Mouse (Mus musculus): ENCODE measurements around the gene Diablo. TPM values are rescaled to one million over a fixed set of nuclear protein-coding genes. Genes with fewer than 3 reads are reported as not detected.
A peak's percentile ranks its signal among the peaks of the same experiment; 100 is the strongest.

Diablo gene
- polyA plus RNA-seq, 1 experiment from 2014 or later, result 148 TPM

DNA sequence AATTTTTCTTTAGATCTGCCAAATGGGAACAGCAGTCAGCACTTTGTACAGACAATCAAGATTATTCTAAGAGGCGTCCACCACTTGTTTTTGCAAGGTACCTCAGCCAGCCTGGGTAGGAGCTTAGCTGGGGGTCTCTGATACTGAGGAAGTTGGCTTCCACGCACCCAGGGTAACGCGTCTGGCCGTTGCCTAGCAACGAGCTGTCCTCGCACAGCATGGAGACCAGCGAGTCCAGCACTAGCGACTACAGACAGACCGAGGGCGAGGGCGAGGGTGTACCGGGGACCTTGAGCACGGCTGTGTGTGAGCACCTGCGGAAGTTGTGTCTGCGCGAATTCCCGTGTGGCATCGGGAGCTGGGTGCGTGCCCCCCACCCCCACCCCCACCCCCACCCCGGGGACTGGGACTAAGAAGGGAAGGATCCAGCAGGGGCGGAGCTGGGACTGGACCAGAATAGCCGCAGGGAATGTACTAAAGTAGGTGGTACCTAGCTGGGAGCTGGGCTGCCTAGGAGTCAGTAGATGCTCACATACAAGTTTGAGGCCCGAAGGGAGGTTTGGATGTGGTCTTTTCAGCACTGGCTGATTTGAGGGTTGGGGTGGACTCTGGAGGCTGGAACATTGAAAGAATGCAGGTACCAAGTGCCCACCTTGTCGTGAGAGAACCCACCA, 34.7 kb downstream of the Diablo start, which contains the start of the genes Lrrc43 and Il31:
TSS of gene Lrrc43 (plus strand) at position 194 of the 674 bp plus-strand sequence.
TSS of gene Il31 (minus strand) at position 378 of the 674 bp plus-strand sequence.
- WGBS, result 9% methylated on average over 25 of the region's 25 CpGs
- H3K4me1 ChIP-seq, result peaks cover 14% of the 10 kb centered on the region
- no peak within 1 kb of the TSS for H3K27ac ChIP-seq
- no peaks in the 10 kb centered on the region for H3K36me3 ChIP-seq (replicated peaks)
- H3K27me3 ChIP-seq (ENCODE audit: poor library complexity, severe bottlenecking), result peaks cover 3% of the 10 kb centered on the region; the same call in 1 of the 2 replicates
- H3K4me3 ChIP-seq, result peak within 1 kb of the TSS; percentile 48
- peak; percentile 43 for DNase-seq (ENCODE audit: extremely low spot score, low spot score)
- no peaks in the 10 kb centered on the region for H3K9me3 ChIP-seq

DNA sequence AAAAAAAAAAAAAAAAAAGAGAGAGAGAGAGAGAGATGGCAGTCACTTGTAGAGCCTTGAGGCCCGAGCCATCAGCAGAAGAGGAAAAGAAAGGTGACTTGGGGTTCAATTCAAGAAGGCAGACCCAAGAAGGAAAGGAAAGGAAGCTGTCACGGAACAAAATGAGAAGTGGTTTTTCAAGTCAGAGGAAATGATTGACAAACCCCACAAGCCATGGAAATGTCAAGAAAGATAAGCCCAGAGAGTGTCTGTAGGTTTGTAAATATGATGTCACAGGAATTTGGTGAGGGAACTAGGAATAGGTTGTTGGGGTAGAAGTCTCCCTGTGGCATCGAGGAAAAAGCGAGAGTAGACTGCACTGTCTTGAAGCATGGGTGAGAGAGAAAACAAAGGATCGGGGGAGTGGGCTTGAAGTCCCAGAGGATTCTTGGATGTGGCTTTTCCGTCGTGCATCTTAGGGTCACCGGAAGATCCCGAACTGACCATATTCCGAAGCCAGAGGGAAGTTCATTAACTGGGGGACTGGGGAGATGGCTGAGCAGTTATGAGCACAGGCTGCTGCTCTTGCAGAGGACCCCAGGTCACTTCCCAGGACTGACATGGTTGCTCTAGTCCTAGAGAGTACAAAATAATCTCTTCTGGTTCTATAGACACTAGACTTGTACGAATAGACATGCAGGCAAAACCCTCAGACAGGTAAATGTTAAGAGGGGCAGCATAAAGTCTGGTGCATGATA, 36.1 kb downstream of the Diablo start:
- Histone ChIP-seq H3K4me1 (peaks cover 14% of the 10 kb centered on the region), H3K27ac (no peak overlapping the region), H3K9me3 (no peaks in the 10 kb centered on the region), H3K27me3 (ENCODE audit: poor library complexity, severe bottlenecking) (peaks cover 3% of the 10 kb centered on the region; the same call in 1 of the 2 replicates), H3K36me3 (replicated peaks) (no peaks in the 10 kb centered on the region), H3K4me3 (no peak overlapping the region)
- no peak for DNase-seq (ENCODE audit: extremely low spot score, low spot score)
- 87% methylated on average over 11 of the region's 11 CpGs for WGBS

DNA sequence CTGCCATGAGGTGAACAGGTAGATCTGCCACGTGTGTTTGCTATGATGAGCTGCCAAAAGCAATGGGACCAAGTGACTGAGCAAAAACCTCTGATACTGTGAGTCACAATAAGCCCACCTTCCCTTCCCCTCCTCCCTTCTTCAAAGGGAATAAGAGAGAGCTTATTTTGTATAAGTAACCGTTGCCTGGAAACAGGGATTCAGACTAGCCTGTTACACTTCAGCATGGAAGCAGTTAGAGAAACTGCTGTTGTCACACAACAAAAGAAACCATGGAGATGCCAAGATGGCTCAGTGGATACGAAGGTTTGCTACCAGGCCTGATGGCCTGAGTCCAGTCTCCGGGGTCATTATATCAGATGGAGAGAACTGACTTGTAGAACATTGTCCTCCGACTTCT, 50.2 kb downstream of the Diablo start:
- no peak for DNase-seq (ENCODE audit: extremely low spot score, low spot score)
- Histone ChIP-seq H3K27ac (no peak overlapping the region), H3K4me3 (no peak overlapping the region), H3K27me3 (ENCODE audit: poor library complexity, severe bottlenecking) (no peaks in the 10 kb centered on the region), H3K36me3 (replicated peaks) (no peaks in the 10 kb centered on the region), H3K4me1 (no peaks in the 10 kb centered on the region; the same call in 1 of the 2 replicates), H3K9me3 (no peaks in the 10 kb centered on the region)
- 79% methylated on average over 5 of the region's 5 CpGs for WGBS

DNA sequence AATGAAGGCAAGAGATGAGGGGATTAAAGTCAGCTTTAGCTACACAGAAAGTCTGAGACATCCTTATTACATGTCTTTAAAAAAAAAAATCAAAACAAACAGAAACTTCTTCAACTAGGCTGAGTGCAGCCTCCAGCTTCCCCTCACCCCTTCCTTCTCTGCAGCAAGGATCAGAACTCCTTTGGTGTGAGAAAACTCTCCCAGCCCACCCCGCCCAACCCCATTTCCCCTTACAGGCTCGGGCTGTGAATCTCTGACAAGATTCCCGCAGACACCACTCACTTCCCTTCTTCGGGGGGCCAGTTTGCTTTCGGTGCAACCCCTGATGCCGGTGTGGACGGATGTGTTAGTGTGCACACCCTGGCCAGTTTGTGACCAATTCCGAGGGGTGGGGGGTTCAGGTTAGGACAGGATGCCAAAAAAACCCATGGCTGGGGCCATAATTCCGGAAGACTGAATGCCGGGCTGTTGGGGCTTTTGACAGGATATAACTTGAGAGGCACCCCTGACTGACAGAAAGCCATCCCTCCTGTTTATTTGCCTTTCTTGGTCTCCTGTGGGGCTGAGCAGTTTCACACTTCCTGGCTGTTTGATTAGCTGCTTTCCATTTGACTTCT, 53.1 kb downstream of the Diablo start:
- H3K4me3 ChIP-seq, result no peak overlapping the region
- no peaks in the 10 kb centered on the region for H3K9me3 ChIP-seq
- DNase-seq (ENCODE audit: extremely low spot score, low spot score), result no peak
- H3K4me1 ChIP-seq, result no peaks in the 10 kb centered on the region; the same call in 1 of the 2 replicates
- H3K36me3 ChIP-seq (replicated peaks), result no peaks in the 10 kb centered on the region
- 73% methylated on average over 10 of the region's 10 CpGs for WGBS
- H3K27me3 ChIP-seq (ENCODE audit: poor library complexity, severe bottlenecking), result no peaks in the 10 kb centered on the region
- no peak overlapping the region for H3K27ac ChIP-seq

DNA sequence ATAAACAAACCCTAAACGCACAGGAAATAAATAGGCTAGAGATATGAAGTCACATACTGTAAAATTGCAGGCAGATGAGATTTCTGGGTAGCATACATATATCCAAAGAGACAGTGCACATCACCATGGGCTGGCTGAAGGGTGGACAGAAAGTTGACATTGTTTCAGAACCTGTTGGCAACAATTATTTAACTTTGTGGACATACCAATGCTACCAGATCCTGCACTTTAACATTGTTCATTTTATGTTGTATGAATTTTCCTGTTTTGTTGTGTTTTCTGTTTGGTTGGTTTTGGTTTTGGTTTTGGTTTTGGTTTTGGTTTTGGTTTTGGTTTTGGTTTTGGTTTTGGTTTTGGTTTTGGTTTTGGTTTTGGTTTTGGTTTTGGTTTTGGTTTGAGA, 59.3 kb downstream of the Diablo start:
- no peak overlapping the region for H3K4me3 ChIP-seq
- no peaks in the 10 kb centered on the region for H3K27me3 ChIP-seq (ENCODE audit: poor library complexity, severe bottlenecking)
- no peaks in the 10 kb centered on the region for H3K4me1 ChIP-seq
- no peak for DNase-seq (ENCODE audit: extremely low spot score, low spot score)
- 90% methylated on average over 1 of the region's 1 CpGs for WGBS
- H3K36me3 ChIP-seq (replicated peaks), result no peaks in the 10 kb centered on the region
- H3K27ac ChIP-seq, result no peak overlapping the region
- no peaks in the 10 kb centered on the region for H3K9me3 ChIP-seq

DNA sequence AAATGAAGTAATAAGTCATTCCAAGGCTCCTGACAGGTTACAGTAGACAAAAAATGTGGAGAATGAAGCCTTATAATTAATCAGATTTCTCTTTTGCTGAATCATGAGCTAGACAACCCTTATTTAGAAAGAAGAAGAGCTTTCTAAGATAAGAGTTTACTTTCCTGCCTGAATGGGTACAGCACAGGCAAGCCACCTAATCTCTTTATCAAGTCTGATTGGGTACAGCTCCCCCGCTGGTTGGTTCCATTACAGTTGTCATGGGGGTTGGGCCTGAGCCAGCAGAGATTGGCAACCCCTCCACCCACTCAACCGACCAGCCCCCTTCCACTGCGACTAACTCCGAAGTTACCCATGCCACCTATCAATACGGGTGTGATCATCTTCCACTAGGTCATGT, 62.6 kb downstream of the Diablo start:
- H3K4me3 ChIP-seq, result no peak overlapping the region
- H3K36me3 ChIP-seq (replicated peaks), result peaks cover 13% of the 10 kb centered on the region
- H3K9me3 ChIP-seq, result no peaks in the 10 kb centered on the region
- DNase-seq (ENCODE audit: extremely low spot score, low spot score), result no peak
- 62% methylated on average over 5 of the region's 5 CpGs for WGBS
- no peaks in the 10 kb centered on the region for H3K4me1 ChIP-seq
- H3K27me3 ChIP-seq (ENCODE audit: poor library complexity, severe bottlenecking), result no peaks in the 10 kb centered on the region
- H3K27ac ChIP-seq, result no peak overlapping the region

Small RNAs within 50 kb of the gene (microRNA-seq; reads per million reads assigned to microRNA genes)
- 2.7 reads per million for gene Mir7647

Other genes starting within 250 kb of the Diablo start
- gene Bcl7a, start 180.3 kb downstream of the Diablo start, polyA plus RNA-seq (2016; fragmentation: Nextera tagmentation; extraction: Ambion mirVana), result 38.4 and 41.8 TPM in 2 replicates
- gene Mlxip, start 129.4 kb downstream of the Diablo start, polyA plus RNA-seq (2016; fragmentation: Nextera tagmentation; extraction: Ambion mirVana), result 16.7 and 17.9 TPM in 2 replicates
- gene Lrrc43, start 34.9 kb downstream of the Diablo start, polyA plus RNA-seq (2016; fragmentation: Nextera tagmentation; extraction: Ambion mirVana), result not detected in 2 replicates
- not detected in 2 replicates for gene Il31, start 34.7 kb downstream of the Diablo start, polyA plus RNA-seq (2016; fragmentation: Nextera tagmentation; extraction: Ambion mirVana)
- gene B3gnt4, start 13.7 kb downstream of the Diablo start, polyA plus RNA-seq (2016; fragmentation: Nextera tagmentation; extraction: Ambion mirVana), result 1.1 and 1.7 TPM in 2 replicates
- 0.47 TPM in 1 of 2 replicates, not detected in the other for gene Gm49027, start 1.3 kb upstream of the Diablo start, polyA plus RNA-seq (2016; fragmentation: Nextera tagmentation; extraction: Ambion mirVana)
- gene Vps33a, start 48.9 kb upstream of the Diablo start, polyA plus RNA-seq (2016; fragmentation: Nextera tagmentation; extraction: Ambion mirVana), result 31.1 and 34.5 TPM in 2 replicates
- gene Clip1, start 160.4 kb upstream of the Diablo start, polyA plus RNA-seq (2016; fragmentation: Nextera tagmentation; extraction: Ambion mirVana), result 55.6 and 55.8 TPM in 2 replicates
- 90.6 and 92.2 TPM in 2 replicates for gene Zcchc8, start 196.9 kb upstream of the Diablo start, polyA plus RNA-seq (2016; fragmentation: Nextera tagmentation; extraction: Ambion mirVana)
- gene Rsrc2, start 225.2 kb upstream of the Diablo start, polyA plus RNA-seq (2016; fragmentation: Nextera tagmentation; extraction: Ambion mirVana), result 130 and 137 TPM in 2 replicates
- gene Kntc1, start 225.5 kb upstream of the Diablo start, polyA plus RNA-seq (2016; fragmentation: Nextera tagmentation; extraction: Ambion mirVana), result 51.3 and 52.1 TPM in 2 replicates